Mouse (Mus musculus) liver, embryonic 14.5 days (tissue): ENCODE results near the gene Vmn1r103. TPM values are rescaled to one million over a fixed set of nuclear protein-coding genes. Genes with fewer than 3 reads are reported as not detected.
"Not testable (repeated sequence)": the region's sequence is repeated elsewhere in the genome, so short reads cannot be mapped to it uniquely, and the experiment has no call there.

Experiments
- ATAC-seq: fragments of 200-750 bp; cut with Nextera tagmentation; 2 replicates; pipeline ENCODE4 v1.8.0; 2017; ENCODE audit warnings: moderate number of reproducible peaks, mild to moderate bottlenecking, moderate library complexity; ENCODE audit not compliant: insufficient read depth
- DNase-seq, 3 experiments: peaks; one replicate each; pipeline ENCODE4 v3.0.0-alpha.2; 2012 to 2013; ENCODE audit warnings: low read depth in 3 of 3, low spot score in 3 of 3
- H3K27ac ChIP-seq: fragments of 300-500 bp; sonication (generic); 2 replicates; pipeline ENCODE4 v1.5.1; 2014; ENCODE audit warnings: moderate library complexity, mild to moderate bottlenecking, control low read depth, inconsistent platforms
- H3K27me3 ChIP-seq: fragments of 300-500 bp; sonication (generic); 2 replicates; pipeline ENCODE4 v1.6.1; 2014; ENCODE audit warnings: mild to moderate bottlenecking, low read length, moderate library complexity; ENCODE audit not compliant: control insufficient read depth, insufficient read depth
- H3K36me3 ChIP-seq: fragments of 300-500 bp; sonication (generic); replicated peaks from 2 replicates; pipeline ENCODE4 v1.6.1; 2014; ENCODE audit warnings: low read depth; ENCODE audit not compliant: control insufficient read depth, insufficient read depth
- H3K4me1 ChIP-seq, 2 experiments: fragments of 200-500 bp in 1 of 2; fragments of 300-500 bp in 1 of 2; sonication (generic) in 1 of 2; replicated peaks; 2 replicates each; pipeline ENCODE4 v1.6.1; 2012 to 2014; ENCODE audit warnings: antibody characterized with exemption in 1 of 2, inconsistent platforms in 1 of 2, low read length in 1 of 2; ENCODE audit not compliant: control insufficient read depth in 2 of 2, insufficient read depth in 2 of 2
- H3K4me2 ChIP-seq: fragments of 300-500 bp; sonication (generic); 2 replicates; pipeline ENCODE4 v1.6.1; 2014; ENCODE audit warnings: low read depth, mild to moderate bottlenecking, control low read depth, moderate library complexity
- H3K4me3 ChIP-seq, 2 experiments: fragments of 200-500 bp in 1 of 2; fragments of 300-500 bp in 1 of 2; sonication (generic) in 1 of 2; 2 replicates each; pipeline ENCODE4 v1.5.1; 2012 to 2014; ENCODE audit warnings: low read depth in 2 of 2, low read length in 2 of 2, mild to moderate bottlenecking in 2 of 2, control low read depth in 1 of 2, inconsistent platforms in 1 of 2, moderate library complexity in 1 of 2; ENCODE audit not compliant: insufficient read depth in 1 of 2
- H3K9ac ChIP-seq: fragments of 300-500 bp; sonication (generic); replicated peaks from 2 replicates; pipeline ENCODE4 v1.6.1; 2014; ENCODE audit warnings: mild to moderate bottlenecking, control low read depth, moderate library complexity
- H3K9me3 ChIP-seq: fragments of 300-500 bp; sonication (generic); 2 replicates; pipeline ENCODE4 v1.6.1; 2016; ENCODE audit warnings: low read length, mixed read lengths; ENCODE audit not compliant: control insufficient read depth
- WGBS: fragments of 180-500 bp; shearing (Covaris S2); extraction: QIAGEN DNeasy Blood & Tissue Kit; methylation state at CpG from one replicate; pipeline ENCODE4 v1.1.7; 2014; ENCODE audit not compliant: insufficient replicate concordance; 5-methylcytosine and 5-hydroxymethylcytosine counted together
- polyA plus RNA-seq, 2 experiments: library from polyadenylated mRNA; depleted of rRNA in 1 of 2; stranded (reverse) in 1 of 2; unstranded in 1 of 2; fragments of >200 nt; fragmentation: Nextera tagmentation in 1 of 2; extraction: Ambion mirVana in 1 of 2; gene quantifications; 2 replicates each; pipeline versions ENCODE4 v1.2.1 to v1.2.3; 2012 to 2014

Gene Vmn1r103
- polyA plus RNA-seq (2012; rRNA removed): not detected in 2 replicates
- polyA plus RNA-seq (2014; fragmentation: Nextera tagmentation; extraction: Ambion mirVana): not detected in 2 replicates

- not testable (repeated sequence) for DNase-seq, H3K4me3 ChIP-seq, H3K27ac ChIP-seq, H3K36me3 ChIP-seq, H3K4me1 ChIP-seq, H3K9me3 ChIP-seq, H3K4me2 ChIP-seq, H3K27me3 ChIP-seq, H3K9ac ChIP-seq, ATAC-seq
- WGBS: no CpG with 5 or more reads among the region's 3 CpGs
Measured at GRCm38 (mm10) chr7:20510434-20510833, at the start of gene Vmn1r103. TSS of gene Vmn1r103 (minus strand) at chr7:20510534.

- H3K27me3 ChIP-seq, H3K4me3 ChIP-seq, H3K4me1 ChIP-seq, H3K36me3 ChIP-seq, H3K9me3 ChIP-seq, H3K4me2 ChIP-seq, H3K9ac ChIP-seq, ATAC-seq, H3K27ac ChIP-seq, DNase-seq: not testable (repeated sequence)
- WGBS: no CpG with 5 or more reads among the region's 1 CpGs
Measured at GRCm38 (mm10) chr7:20545657-20546056, 35.3 kb upstream of the Vmn1r103 start, which contains the start of gene Gm5726. TSS of gene Gm5726 (minus strand) at chr7:20545757.

- WGBS: no CpG with 5 or more reads among the region's 3 CpGs
- not testable (repeated sequence) for H3K9me3 ChIP-seq, ATAC-seq, H3K4me3 ChIP-seq, DNase-seq, H3K9ac ChIP-seq, H3K4me2 ChIP-seq, H3K4me1 ChIP-seq, H3K27me3 ChIP-seq, H3K36me3 ChIP-seq, H3K27ac ChIP-seq
Measured at GRCm38 (mm10) chr7:20533537-20533936, 23.2 kb upstream of the Vmn1r103 start, which contains the start of gene Vmn1r104. TSS of gene Vmn1r104 (plus strand) at chr7:20533837.

GRCm38 (mm10) chr7:20474825-20475224 is 35.5 kb downstream of the Vmn1r103 start, which contains the start of gene Gm10670:
TSS of gene Gm10670 (minus strand) at chr7:20474925.
- not testable (repeated sequence) for ATAC-seq, H3K4me2 ChIP-seq, H3K27ac ChIP-seq, H3K9ac ChIP-seq, H3K4me1 ChIP-seq, H3K36me3 ChIP-seq, H3K4me3 ChIP-seq, H3K27me3 ChIP-seq, H3K9me3 ChIP-seq, DNase-seq
- WGBS: no CpG with 5 or more reads among the region's 5 CpGs

Other genes starting within 250 kb of the Vmn1r103 start
- not detected in 2 replicates for gene Gm5890, start 247.7 kb downstream of the Vmn1r103 start, polyA plus RNA-seq (2012; rRNA removed)
- gene Gm5890, start 247.7 kb downstream of the Vmn1r103 start, polyA plus RNA-seq (2014; fragmentation: Nextera tagmentation; extraction: Ambion mirVana): not detected in 2 replicates
- not detected in 2 replicates for gene Gm4133, start 176.5 kb downstream of the Vmn1r103 start, polyA plus RNA-seq (2012; rRNA removed)
- not detected in 2 replicates for gene Gm4133, start 176.5 kb downstream of the Vmn1r103 start, polyA plus RNA-seq (2014; fragmentation: Nextera tagmentation; extraction: Ambion mirVana)
- gene Gm5728, start 135.1 kb downstream of the Vmn1r103 start, polyA plus RNA-seq (2012; rRNA removed): not detected in 2 replicates
- gene Gm5728, start 135.1 kb downstream of the Vmn1r103 start, polyA plus RNA-seq (2014; fragmentation: Nextera tagmentation; extraction: Ambion mirVana): not detected in 2 replicates
- not detected in 2 replicates for gene Vmn1r100, start 92.6 kb downstream of the Vmn1r103 start, polyA plus RNA-seq (2012; rRNA removed)
- not detected in 2 replicates for gene Vmn1r100, start 92.6 kb downstream of the Vmn1r103 start, polyA plus RNA-seq (2014; fragmentation: Nextera tagmentation; extraction: Ambion mirVana)
- gene Vmn1r101, start 67.9 kb downstream of the Vmn1r103 start, polyA plus RNA-seq (2012; rRNA removed): not detected in 2 replicates
- not detected in 2 replicates for gene Vmn1r101, start 67.9 kb downstream of the Vmn1r103 start, polyA plus RNA-seq (2014; fragmentation: Nextera tagmentation; extraction: Ambion mirVana)
- gene Gm10670, start 35.6 kb downstream of the Vmn1r103 start, polyA plus RNA-seq (2012; rRNA removed): not detected in 2 replicates
- gene Gm10670, start 35.6 kb downstream of the Vmn1r103 start, polyA plus RNA-seq (2014; fragmentation: Nextera tagmentation; extraction: Ambion mirVana): not detected in 2 replicates
- not detected in 2 replicates for gene Vmn1r104, start 23.3 kb upstream of the Vmn1r103 start, polyA plus RNA-seq (2012; rRNA removed)
- not detected in 2 replicates for gene Vmn1r104, start 23.3 kb upstream of the Vmn1r103 start, polyA plus RNA-seq (2014; fragmentation: Nextera tagmentation; extraction: Ambion mirVana)
- not detected in 2 replicates for gene Gm5726, start 35.2 kb upstream of the Vmn1r103 start, polyA plus RNA-seq (2012; rRNA removed)
- gene Gm5726, start 35.2 kb upstream of the Vmn1r103 start, polyA plus RNA-seq (2014; fragmentation: Nextera tagmentation; extraction: Ambion mirVana): not detected in 2 replicates
- gene Gm4141, start 65.7 kb upstream of the Vmn1r103 start, polyA plus RNA-seq (2012; rRNA removed): not detected in 2 replicates
- not detected in 2 replicates for gene Gm4141, start 65.7 kb upstream of the Vmn1r103 start, polyA plus RNA-seq (2014; fragmentation: Nextera tagmentation; extraction: Ambion mirVana)
- gene Gm4513, start 88.5 kb upstream of the Vmn1r103 start, polyA plus RNA-seq (2012; rRNA removed): not detected in 2 replicates
- not detected in 2 replicates for gene Gm4513, start 88.5 kb upstream of the Vmn1r103 start, polyA plus RNA-seq (2014; fragmentation: Nextera tagmentation; extraction: Ambion mirVana)
- not detected in 2 replicates for gene Vmn1r107, start 158.4 kb upstream of the Vmn1r103 start, polyA plus RNA-seq (2012; rRNA removed)
- not detected in 2 replicates for gene Vmn1r107, start 158.4 kb upstream of the Vmn1r103 start, polyA plus RNA-seq (2014; fragmentation: Nextera tagmentation; extraction: Ambion mirVana)
- not detected in 2 replicates for gene Vmn1r111, start 192.7 kb upstream of the Vmn1r103 start, polyA plus RNA-seq (2012; rRNA removed)
- gene Vmn1r111, start 192.7 kb upstream of the Vmn1r103 start, polyA plus RNA-seq (2014; fragmentation: Nextera tagmentation; extraction: Ambion mirVana): not detected in 2 replicates
- gene Gm10668, start 220.1 kb upstream of the Vmn1r103 start, polyA plus RNA-seq (2012; rRNA removed): not detected in 2 replicates
- gene Gm10668, start 220.1 kb upstream of the Vmn1r103 start, polyA plus RNA-seq (2014; fragmentation: Nextera tagmentation; extraction: Ambion mirVana): not detected in 2 replicates